Mouse (Mus musculus) heart, postnatal 25 days (tissue): ENCODE measurements around the gene Gast. TPM values are rescaled to one million over a fixed set of nuclear protein-coding genes. Genes with fewer than 3 reads are reported as not detected.
"Not testable (repeated sequence)": the region's sequence is repeated elsewhere in the genome, so short reads cannot be mapped to it uniquely, and the experiment has no call there.

Experiments
- DNase-seq: peaks from one replicate; pipeline ENCODE4 v3.0.0; 2022; ENCODE audit warnings: low spot score
- intact Hi-C: fragments of 180-260 bp; cut with DNase I; formaldehyde crosslinking; loops from one replicate; pipeline ENCODE4 v1.15.1; 2025
- total RNA-seq, 2 experiments: library from RNA; stranded (reverse); gene quantifications; 2 replicates each; pipeline ENCODE4 v1.2.3; 2021

Gene Gast
- not detected for total RNA-seq

DNA sequence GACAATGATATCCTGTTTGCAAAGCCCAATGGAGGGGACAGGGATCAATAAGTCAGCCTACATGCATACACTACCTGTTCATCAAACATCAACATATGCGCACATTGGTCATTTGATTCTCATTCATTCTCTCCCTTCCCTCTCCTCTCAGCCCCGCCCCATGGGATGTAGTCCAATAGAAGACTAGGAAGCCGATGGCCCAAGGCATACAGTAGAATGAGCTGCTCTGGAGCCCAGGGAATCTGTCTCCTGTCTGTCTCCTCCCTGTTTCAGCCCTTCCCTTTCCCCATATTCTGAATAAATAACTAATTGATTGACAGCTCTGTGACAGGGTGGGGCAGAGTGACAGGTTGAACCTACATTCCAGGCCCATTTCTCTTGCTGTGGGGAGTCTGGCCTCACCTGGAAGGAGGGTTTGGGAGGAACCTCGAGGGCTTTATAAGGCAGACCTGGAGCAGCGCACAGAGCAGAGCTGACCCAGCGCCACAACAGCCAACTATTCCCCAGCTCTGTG lies at the start of gene Gast:
Gast (plus strand) TSS at position 464 of the 514 bp plus-strand sequence.
- no peak for DNase-seq
- intact Hi-C loops = no loop called here

GRCm38 (mm10) chr11:100284988-100285387 lies 49.2 kb upstream of the Gast start:
- intact Hi-C loops = loop anchor here (5.0 kb wide), 1 partner anchor 118 kb away; no protein-coding TSS in a partner anchor
- DNase-seq = no peak

DNA sequence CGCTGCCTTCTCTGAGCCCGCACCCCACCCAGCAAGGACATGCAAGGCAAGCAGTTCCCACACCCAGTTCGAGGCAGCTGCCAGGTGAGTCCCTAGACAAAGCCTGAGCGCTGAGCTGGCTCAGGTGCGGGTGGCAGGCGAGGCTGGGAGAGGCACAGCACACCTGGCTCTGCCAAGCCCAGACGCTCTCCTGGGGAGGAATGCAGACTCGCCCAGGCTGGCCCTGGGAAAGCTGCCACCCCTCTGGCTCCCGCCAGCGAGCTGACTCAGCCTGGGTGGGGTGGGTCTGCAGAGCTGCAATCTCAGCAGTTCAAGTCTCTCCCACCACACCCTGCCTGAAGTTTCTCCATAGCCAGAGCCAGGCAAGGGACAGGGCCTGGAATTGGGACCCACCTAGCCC lies 47.2 kb upstream of the Gast start:
- intact Hi-C loops = no loop called here
- DNase-seq = peak; percentile 65

GRCm38 (mm10) chr11:100288942-100289341 lies 45.3 kb upstream of the Gast start:
- intact Hi-C loops = no loop called here
- DNase-seq = no peak

- no peak for DNase-seq
- intact Hi-C loops = loop anchor here (5.0 kb wide), 1 partner anchor 908 kb away; no protein-coding TSS in a partner anchor
Measured at GRCm38 (mm10) chr11:100290235-100290634, 44.0 kb upstream of the Gast start.

- no peak for DNase-seq
- intact Hi-C loops = loop anchor here (5.0 kb wide), 1 partner anchor 911 kb away; no protein-coding TSS in a partner anchor
Measured at GRCm38 (mm10) chr11:100292884-100293283, 41.3 kb upstream of the Gast start.

GRCm38 (mm10) chr11:100295308-100295707 lies 38.9 kb upstream of the Gast start:
- intact Hi-C loops = loop anchor here (1.0 to 5.0 kb wide), 2 partner anchors 13 to 828 kb away; no protein-coding TSS in a partner anchor
- peak; percentile 31 for DNase-seq

GRCm38 (mm10) chr11:100297801-100298200 lies 36.4 kb upstream of the Gast start:
- intact Hi-C loops = loop anchor here (5.0 kb wide), 1 partner anchor 830 kb away; no protein-coding TSS in a partner anchor
- DNase-seq = no peak

DNA sequence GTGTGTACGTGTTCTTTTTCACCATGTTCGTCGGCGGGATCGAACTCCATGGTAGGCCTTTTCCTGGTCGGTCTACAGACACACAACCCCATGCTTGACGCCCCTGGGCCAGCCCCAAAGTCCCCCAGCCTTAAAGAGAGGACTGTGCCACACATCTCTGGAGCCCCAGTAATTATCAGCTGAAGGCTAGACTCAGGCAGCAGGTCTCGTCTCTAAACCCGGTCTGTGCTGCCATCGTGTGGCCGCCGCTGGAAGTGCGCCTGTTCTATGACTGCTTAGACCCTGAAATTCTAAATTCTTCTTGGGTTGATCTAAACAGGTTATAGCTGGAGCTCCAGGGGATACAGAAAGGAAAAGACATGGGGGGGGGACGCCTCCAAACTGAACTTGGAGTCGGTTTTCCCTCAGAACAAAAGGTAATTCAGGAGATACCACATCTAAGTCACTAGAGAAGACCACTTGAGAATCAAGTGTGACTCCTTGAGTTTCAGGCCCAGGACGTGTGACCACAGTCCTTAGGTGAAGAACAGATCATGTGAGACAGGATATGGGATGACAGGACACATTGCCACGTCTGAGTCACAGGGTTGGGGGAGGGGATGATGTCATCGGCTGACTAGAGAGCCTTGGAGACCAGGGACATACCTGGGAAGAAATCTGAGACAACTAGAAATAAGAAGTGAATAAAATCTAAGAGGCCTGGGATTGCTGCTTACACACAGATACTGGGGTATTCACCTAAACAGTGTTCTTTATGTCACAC lies 35.8 kb upstream of the Gast start:
- intact Hi-C loops = loop anchor here (5.0 kb wide), 1 partner anchor 831 kb away; no protein-coding TSS in a partner anchor
- peak; percentile 27 for DNase-seq

DNA sequence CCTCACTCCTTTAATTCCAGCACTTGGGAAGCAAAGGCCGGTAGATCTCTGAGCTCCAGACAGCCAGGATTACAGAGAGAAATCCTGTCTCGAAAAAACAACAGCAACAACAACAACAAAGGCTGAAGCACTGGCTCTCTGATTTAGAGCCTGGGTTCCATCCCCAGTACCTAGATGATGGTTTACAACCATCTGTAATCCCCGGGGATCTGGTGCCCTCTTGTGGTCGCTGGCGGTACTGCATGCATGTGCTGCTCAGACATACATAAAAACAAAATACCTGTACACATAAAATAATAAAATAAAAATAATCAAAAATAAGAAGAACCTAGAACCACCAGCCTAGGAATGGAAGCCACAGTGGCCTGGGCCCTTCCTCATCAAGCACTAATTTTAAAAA lies 33.9 kb upstream of the Gast start:
- no peak for DNase-seq
- intact Hi-C loops = no loop called here

DNA sequence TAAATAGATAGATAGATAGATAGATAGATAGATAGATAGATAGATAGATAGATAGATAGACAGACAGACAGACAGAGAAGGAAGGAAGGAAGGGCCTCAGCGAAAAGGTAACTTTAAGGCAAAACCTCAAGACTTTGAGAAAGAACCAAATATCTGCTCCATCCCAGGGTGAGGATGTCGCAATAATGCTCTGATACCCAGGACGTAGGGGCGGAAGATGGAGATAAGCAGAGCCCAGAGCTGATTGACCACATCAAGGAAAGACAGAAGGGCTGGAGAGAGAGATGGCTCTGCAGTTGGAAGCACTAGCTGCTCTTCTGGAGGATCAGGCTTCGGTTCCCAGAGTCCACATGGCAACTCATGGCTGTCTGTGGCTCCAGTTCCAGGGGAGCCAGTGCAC lies 32.9 kb upstream of the Gast start:
- intact Hi-C loops = no loop called here

GRCm38 (mm10) chr11:100307900-100308299 lies 26.3 kb upstream of the Gast start:
- no peak for DNase-seq
- intact Hi-C loops = no loop called here

More for the DNA sequence above, 32.9 kb upstream of the Gast start:
- DNase-seq = no peak

DNA sequence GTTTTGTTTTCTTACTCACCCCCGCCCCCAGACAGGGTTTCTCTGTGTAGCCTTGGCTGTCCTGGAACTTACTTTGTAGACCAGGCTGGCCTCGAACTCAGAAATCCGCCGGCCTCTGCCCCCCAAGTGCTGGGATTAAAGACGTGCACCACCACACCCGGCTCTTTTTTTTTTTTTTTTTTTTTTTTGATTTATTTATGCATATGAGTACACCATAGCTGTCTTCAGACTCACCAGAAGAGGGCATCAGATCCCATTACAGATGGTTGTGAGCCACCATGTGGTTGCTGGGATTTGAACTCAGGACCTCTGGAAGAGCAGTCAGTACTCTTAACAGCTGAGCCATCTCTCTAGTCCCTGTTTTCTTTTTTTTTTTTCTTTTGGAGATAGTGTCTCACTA lies 25.5 kb upstream of the Gast start:
- DNase-seq, intact Hi-C loops: not testable (repeated sequence)

DNA sequence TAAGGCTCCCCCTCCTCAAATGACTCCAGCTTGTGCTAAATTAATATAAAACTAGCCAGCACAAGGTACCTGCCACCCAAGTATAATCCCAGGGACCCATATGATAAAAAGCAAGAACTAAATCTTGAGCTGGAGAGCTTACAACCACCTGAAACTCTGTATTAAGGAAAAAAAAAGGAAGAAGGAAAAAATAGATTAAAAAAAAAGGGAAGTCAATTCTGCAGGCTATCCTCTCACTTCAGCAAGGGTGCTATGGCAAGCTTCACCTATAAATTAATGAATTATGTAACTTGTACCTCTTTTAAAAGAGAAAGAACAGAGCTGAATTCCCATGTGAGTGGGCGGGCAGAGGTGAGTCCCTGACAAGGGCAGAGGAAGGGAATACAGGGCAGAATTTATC lies 22.6 kb upstream of the Gast start:
- intact Hi-C loops = no loop called here
- DNase-seq = no peak

DNA sequence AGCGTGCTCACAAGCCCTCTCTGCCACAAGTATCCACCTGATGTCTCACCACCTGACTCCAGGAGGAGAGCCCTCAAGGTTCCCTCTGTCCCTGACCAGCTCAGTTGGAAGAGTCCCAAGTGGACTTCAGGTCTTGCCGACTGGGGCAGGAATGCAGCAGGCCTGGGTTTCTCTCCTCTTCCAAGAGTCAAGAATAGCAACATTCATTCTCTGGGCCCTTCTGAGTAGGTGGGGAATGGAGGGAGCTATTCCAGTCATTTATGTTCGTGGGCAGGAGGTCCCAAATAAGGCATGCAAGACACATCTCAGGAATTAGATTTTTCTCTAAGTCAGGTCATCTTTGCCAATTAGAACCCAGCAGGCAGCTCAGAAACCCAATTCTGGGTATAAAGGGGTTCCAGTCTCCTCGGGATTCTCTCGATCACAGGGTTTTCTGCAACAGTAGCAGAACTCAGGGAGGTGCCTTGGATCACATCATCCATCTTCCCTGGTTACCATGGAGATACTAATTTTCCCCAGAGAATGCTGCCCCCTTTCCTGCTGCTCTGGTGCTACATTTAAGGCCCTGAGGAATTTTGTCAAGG lies 22.0 kb upstream of the Gast start:
- DNase-seq = no peak
- intact Hi-C loops = no loop called here

- DNase-seq = no peak
- intact Hi-C loops = no loop called here
Measured at GRCm38 (mm10) chr11:100313424-100313823, 20.8 kb upstream of the Gast start.

GRCm38 (mm10) chr11:100315439-100315838 lies 18.8 kb upstream of the Gast start:
- intact Hi-C loops = no loop called here
- no peak for DNase-seq

GRCm38 (mm10) chr11:100317826-100318380 lies 16.3 kb upstream of the Gast start:
- DNase-seq = no peak
- intact Hi-C loops = no loop called here

DNA sequence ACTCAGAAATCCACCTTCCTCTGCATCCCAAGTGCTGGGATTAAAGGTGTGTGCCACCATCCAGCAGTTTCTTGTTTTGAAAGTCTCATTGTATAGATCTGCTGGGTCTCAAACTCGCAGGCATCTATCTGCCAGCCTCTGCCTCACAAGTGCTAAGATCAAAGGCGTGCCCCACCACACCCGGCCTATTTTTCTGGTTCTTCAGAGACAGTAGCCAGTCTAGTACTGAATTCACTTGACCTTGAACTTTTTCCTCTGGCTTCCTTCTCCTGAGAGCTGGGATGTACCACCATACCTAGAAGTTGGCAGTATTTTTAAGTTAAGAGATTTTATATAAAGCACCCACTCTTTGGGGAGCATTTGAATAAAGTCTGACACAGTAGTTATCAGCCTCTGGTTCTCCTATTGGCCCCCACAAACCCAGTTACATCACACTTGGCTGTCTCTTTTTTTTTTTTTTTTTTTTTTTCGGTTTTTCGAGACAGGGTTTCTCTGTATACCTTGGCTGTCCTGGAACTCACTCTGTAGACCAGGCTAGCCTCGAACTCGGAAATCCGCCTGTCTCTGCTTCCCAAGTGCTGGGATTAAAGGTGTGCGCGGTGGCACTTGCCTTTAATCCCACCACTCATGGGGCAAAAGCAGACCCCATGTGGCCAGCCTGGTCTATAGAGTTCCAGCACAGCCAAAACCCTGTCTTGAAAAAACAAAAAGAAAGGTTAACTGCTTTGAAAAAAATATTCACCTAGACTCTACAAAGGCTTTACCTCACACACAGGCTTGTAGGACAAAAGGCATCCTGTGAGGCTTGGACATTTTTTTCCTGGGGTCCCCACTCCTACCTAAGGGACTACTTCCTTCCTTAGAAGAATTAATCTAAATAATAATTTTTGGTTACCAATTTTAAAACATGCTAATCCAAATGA lies 15.4 kb upstream of the Gast start:
- no peak for DNase-seq
- intact Hi-C loops = no loop called here
